Mouse (Mus musculus): ENCODE results near the gene Csrnp3. TPM values are rescaled to one million over a fixed set of nuclear protein-coding genes. Genes with fewer than 3 reads are reported as not detected.

Gene Csrnp3
- polyA plus RNA-seq, 2 experiments: 2.8 to 3.6 TPM

DNA sequence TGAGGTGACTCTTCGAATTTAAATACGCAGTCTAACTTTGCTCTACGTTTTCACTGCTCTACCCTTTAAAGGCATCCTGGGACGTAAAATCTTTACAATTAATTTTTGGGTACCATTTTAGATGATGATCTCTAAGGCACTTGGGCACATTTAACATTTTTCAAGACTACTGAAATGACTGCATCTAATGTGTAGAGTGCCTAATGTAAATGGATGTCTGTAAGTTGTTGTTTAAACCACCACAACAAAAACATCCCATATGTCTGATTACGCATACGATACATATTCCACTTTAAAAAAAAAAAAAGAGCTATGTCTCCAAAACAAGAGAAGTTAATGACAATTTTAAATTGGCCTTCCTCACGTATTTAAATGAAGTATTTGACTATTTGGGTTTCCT is 85.7 kb downstream of the Csrnp3 start:
- peak overlapping the region; percentile 71 for H3K4me2 ChIP-seq (replicated peaks; ENCODE audit: low read depth, low read length, severe bottlenecking)
- ATAC-seq (ENCODE audit: low FRiP score, low read depth) (no peak), DNase-seq (ENCODE audit: low spot score) (no peak)
- H3K4me1 ChIP-seq (ENCODE audit: control insufficient read depth, insufficient read depth, low read length): peaks cover 5% of the 10 kb centered on the region; the same call in 1 of the 2 replicates
- peak overlapping the region; percentile 45 for H3K4me3 ChIP-seq (replicated peaks; ENCODE audit: low read length)
- H3K9me3 ChIP-seq (ENCODE audit: control insufficient read depth, low read length): no peaks in the 10 kb centered on the region
- peak overlapping the region; percentile 61 for H3K9ac ChIP-seq (ENCODE audit: low read depth, low read length, severe bottlenecking)
- no peak for TF ChIP-seq POLR2A (IDR thresholded peaks at IDR 0.05; ENCODE audit: borderline replicate concordance, extremely low read depth, insufficient read depth, insufficient read length)
- no peaks in the 10 kb centered on the region for H3K27me3 ChIP-seq (ENCODE audit: control insufficient read depth, insufficient read depth, low read length)
- 57% methylated on average over 7 of the region's 7 CpGs for WGBS
- no peak overlapping the region for H3K27ac ChIP-seq (replicated peaks; ENCODE audit: low read depth, low read length)
- H3K36me3 ChIP-seq (ENCODE audit: control insufficient read depth, insufficient read depth, low read length): no peaks in the 10 kb centered on the region

DNA sequence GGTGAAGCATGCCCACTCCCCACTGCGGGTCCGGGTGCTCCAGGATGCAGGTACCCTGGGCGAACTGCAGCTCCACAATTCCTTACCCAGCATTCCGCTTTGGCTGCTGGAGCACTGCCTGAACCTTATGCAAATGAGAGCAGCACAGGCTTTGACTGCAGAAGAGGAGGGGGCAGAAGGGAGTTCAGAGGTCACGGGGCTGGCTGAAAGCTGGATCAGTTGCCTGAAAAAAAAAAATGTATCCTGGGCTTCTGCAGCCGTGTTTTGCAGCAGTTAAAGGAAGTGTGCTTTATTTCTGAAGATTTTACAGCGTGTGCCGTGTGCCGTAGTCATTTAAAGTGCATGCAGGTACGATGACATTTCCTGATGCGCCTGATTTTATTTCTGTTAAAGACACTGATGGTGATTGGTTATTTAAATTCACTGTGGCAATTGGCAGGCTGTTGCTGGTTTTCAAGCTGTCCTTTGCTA is 86.3 kb downstream of the Csrnp3 start:
- Histone ChIP-seq H3K9ac (ENCODE audit: low read depth, low read length, severe bottlenecking) (peak overlapping the region; percentile 61), H3K36me3 (ENCODE audit: control insufficient read depth, insufficient read depth, low read length) (no peaks in the 10 kb centered on the region), H3K9me3 (ENCODE audit: control insufficient read depth, low read length) (no peaks in the 10 kb centered on the region), H3K27me3 (ENCODE audit: control insufficient read depth, insufficient read depth, low read length) (no peaks in the 10 kb centered on the region), H3K27ac (replicated peaks; ENCODE audit: low read depth, low read length) (0 out of 2 replicates have a peak overlapping the region, but pooled peaks have one; percentile 41), H3K4me1 (ENCODE audit: control insufficient read depth, insufficient read depth, low read length) (peaks cover 5% of the 10 kb centered on the region; the same call in 1 of the 2 replicates), H3K4me2 (replicated peaks; ENCODE audit: low read depth, low read length, severe bottlenecking) (peak overlapping the region; percentile 71), H3K4me3 (replicated peaks; ENCODE audit: low read length) (peak overlapping the region; percentile 45)
- 1% methylated on average over 11 of the region's 11 CpGs for WGBS
- DNase-seq (ENCODE audit: low spot score) (peak; percentile 54), ATAC-seq (ENCODE audit: low FRiP score, low read depth) (peak; percentile 80)
- no peak for TF ChIP-seq POLR2A (IDR thresholded peaks at IDR 0.05; ENCODE audit: borderline replicate concordance, extremely low read depth, insufficient read depth, insufficient read length)

GRCm38 (mm10) chr2:65934099-65934498 is 88.5 kb downstream of the Csrnp3 start:
- Histone ChIP-seq H3K9ac (ENCODE audit: low read depth, low read length, severe bottlenecking) (no peak overlapping the region), H3K9me3 (ENCODE audit: control insufficient read depth, low read length) (no peaks in the 10 kb centered on the region), H3K4me3 (replicated peaks; ENCODE audit: low read length) (no peak overlapping the region), H3K27me3 (ENCODE audit: control insufficient read depth, insufficient read depth, low read length) (no peaks in the 10 kb centered on the region), H3K4me2 (replicated peaks; ENCODE audit: low read depth, low read length, severe bottlenecking) (no peak overlapping the region), H3K4me1 (ENCODE audit: control insufficient read depth, insufficient read depth, low read length) (peaks cover 10% of the 10 kb centered on the region), H3K36me3 (ENCODE audit: control insufficient read depth, insufficient read depth, low read length) (no peaks in the 10 kb centered on the region), H3K27ac (replicated peaks; ENCODE audit: low read depth, low read length) (no peak overlapping the region)
- ATAC-seq (ENCODE audit: low FRiP score, low read depth) (no peak), DNase-seq (ENCODE audit: low spot score) (no peak)
- 61% methylated on average over 2 of the region's 2 CpGs for WGBS
- TF ChIP-seq POLR2A (IDR thresholded peaks at IDR 0.05; ENCODE audit: borderline replicate concordance, extremely low read depth, insufficient read depth, insufficient read length): no peak

- DNase-seq (ENCODE audit: low spot score): no peak
- no peak for ATAC-seq (ENCODE audit: low FRiP score, low read depth)
- H3K36me3 ChIP-seq (ENCODE audit: control insufficient read depth, insufficient read depth, low read length): no peaks in the 10 kb centered on the region
- no peak overlapping the region for H3K27ac ChIP-seq (replicated peaks; ENCODE audit: low read depth, low read length)
- peaks cover 14% of the 10 kb centered on the region for H3K4me1 ChIP-seq (ENCODE audit: control insufficient read depth, insufficient read depth, low read length)
- H3K9ac ChIP-seq (ENCODE audit: low read depth, low read length, severe bottlenecking): no peak overlapping the region
- no peaks in the 10 kb centered on the region for H3K9me3 ChIP-seq (ENCODE audit: control insufficient read depth, low read length)
- 17% methylated on average over 3 of the region's 3 CpGs for WGBS
- no peak overlapping the region for H3K4me3 ChIP-seq (replicated peaks; ENCODE audit: low read length)
- TF ChIP-seq POLR2A (IDR thresholded peaks at IDR 0.05; ENCODE audit: borderline replicate concordance, extremely low read depth, insufficient read depth, insufficient read length): no peak
- H3K4me2 ChIP-seq (replicated peaks; ENCODE audit: low read depth, low read length, severe bottlenecking): no peak overlapping the region
- no peaks in the 10 kb centered on the region for H3K27me3 ChIP-seq (ENCODE audit: control insufficient read depth, insufficient read depth, low read length)
These were observed 93.3 kb downstream of the Csrnp3 start for GRCm38 (mm10) chr2:65938900-65939299.

DNA sequence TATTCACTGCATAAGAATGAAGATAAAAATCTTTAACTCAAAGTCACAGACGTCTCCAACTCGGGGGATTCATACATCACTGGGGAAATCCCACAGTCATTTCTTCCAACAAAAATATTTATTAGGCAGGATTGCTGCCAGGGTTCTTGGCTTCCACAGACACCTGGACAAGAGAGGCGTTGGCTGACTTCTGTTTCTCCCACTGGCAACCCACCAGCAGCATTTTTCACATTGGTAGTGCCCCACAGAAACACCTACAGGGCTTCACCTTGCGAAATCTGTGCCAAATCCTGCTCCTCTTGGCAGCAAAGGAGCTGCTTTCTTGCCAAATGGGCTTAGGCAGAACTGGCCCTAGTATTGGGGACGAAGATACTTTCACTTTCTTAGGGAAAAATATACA is 94.8 kb downstream of the Csrnp3 start:
- Histone ChIP-seq H3K27me3 (ENCODE audit: control insufficient read depth, insufficient read depth, low read length) (no peaks in the 10 kb centered on the region), H3K27ac (replicated peaks; ENCODE audit: low read depth, low read length) (no peak overlapping the region), H3K9me3 (ENCODE audit: control insufficient read depth, low read length) (no peaks in the 10 kb centered on the region), H3K4me1 (ENCODE audit: control insufficient read depth, insufficient read depth, low read length) (peaks cover 14% of the 10 kb centered on the region), H3K9ac (ENCODE audit: low read depth, low read length, severe bottlenecking) (no peak overlapping the region), H3K4me2 (replicated peaks; ENCODE audit: low read depth, low read length, severe bottlenecking) (0 out of 2 replicates have a peak overlapping the region, but pooled peaks have one; percentile 26), H3K36me3 (ENCODE audit: control insufficient read depth, insufficient read depth, low read length) (no peaks in the 10 kb centered on the region), H3K4me3 (replicated peaks; ENCODE audit: low read length) (no peak overlapping the region)
- DNase-seq (ENCODE audit: low spot score) (peak; percentile 50), ATAC-seq (ENCODE audit: low FRiP score, low read depth) (no peak; the same call in 1 of the 2 replicates)
- no peak for TF ChIP-seq POLR2A (IDR thresholded peaks at IDR 0.05; ENCODE audit: borderline replicate concordance, extremely low read depth, insufficient read depth, insufficient read length)
- WGBS: 46% methylated on average over 5 of the region's 5 CpGs

Measured in limb, embryonic 14.5 days (tissue).